Mouse (Mus musculus) kidney, embryonic 15.5 days (tissue): ENCODE measurements around the gene Itpripl2. TPM values are rescaled to one million over a fixed set of nuclear protein-coding genes. Genes with fewer than 3 reads are reported as not detected.

Experiments used
- ATAC-seq: fragments of 200-750 bp; cut with Nextera tagmentation; replicated peaks from 2 replicates; pipeline ENCODE4 v1.8.0; 2017; ENCODE audit warnings: moderate TSS enrichment; ENCODE audit not compliant: low FRiP score
- H3K27ac ChIP-seq: fragments of 300-500 bp; sonication (generic); 2 replicates; pipeline ENCODE4 v1.5.1; 2015; ENCODE audit warnings: mild to moderate bottlenecking, inconsistent platforms
- H3K27me3 ChIP-seq: fragments of 300-500 bp; sonication (generic); 2 replicates; pipeline ENCODE4 v1.6.1; 2015; ENCODE audit warnings: inconsistent platforms
- H3K36me3 ChIP-seq: fragments of 300-500 bp; sonication (generic); 2 replicates; pipeline ENCODE4 v1.6.1; 2015; ENCODE audit warnings: inconsistent platforms
- H3K4me1 ChIP-seq: fragments of 300-500 bp; sonication (generic); 2 replicates; pipeline ENCODE4 v1.6.1; 2015; ENCODE audit warnings: inconsistent platforms
- H3K4me2 ChIP-seq: fragments of 300-500 bp; sonication (generic); 2 replicates; pipeline ENCODE4 v1.6.1; 2015; ENCODE audit warnings: moderate library complexity, mild to moderate bottlenecking, inconsistent platforms
- H3K4me3 ChIP-seq: fragments of 300-500 bp; sonication (generic); replicated peaks from 2 replicates; pipeline ENCODE4 v1.5.1; 2015; ENCODE audit warnings: mild to moderate bottlenecking, inconsistent platforms
- H3K9ac ChIP-seq: fragments of 300-500 bp; sonication (generic); 2 replicates; pipeline ENCODE4 v1.6.1; 2015; ENCODE audit warnings: mild to moderate bottlenecking, inconsistent platforms
- H3K9me3 ChIP-seq: fragments of 300-500 bp; sonication (generic); replicated peaks from 2 replicates; pipeline ENCODE4 v1.6.1; 2016; ENCODE audit warnings: inconsistent platforms
- WGBS: fragments of 180-500 bp; shearing (Covaris S2); methylation state at CpG from one replicate; pipeline ENCODE4 v1.1.7; 2015; ENCODE audit warnings: mixed read lengths; 5-methylcytosine and 5-hydroxymethylcytosine counted together
- polyA plus RNA-seq: library from polyadenylated mRNA; unstranded; fragments of >200 nt; fragmentation: Nextera tagmentation; extraction: Ambion mirVana; gene quantifications from 2 replicates; pipeline ENCODE4 v1.2.1, GENCODE M21; 2015

Gene Itpripl2
- polyA plus RNA-seq, 1 experiment from 2014 or later, result 4.6 TPM

GRCm38 (mm10) chr7:118482001-118482400 lies 9.8 kb downstream of the Itpripl2 start:
- Histone ChIP-seq H3K4me1 (peaks cover 32% of the 10 kb centered on the region), H3K4me2 (no peak overlapping the region), H3K4me3 (no peak overlapping the region), H3K9me3 (no peaks in the 10 kb centered on the region), H3K9ac (no peak overlapping the region), H3K27me3 (no peaks in the 10 kb centered on the region), H3K36me3 (peaks cover 4% of the 10 kb centered on the region; the same call in 1 of the 2 replicates), H3K27ac (no peak overlapping the region)
- WGBS, result 67% methylated on average over 2 of the region's 2 CpGs
- ATAC-seq, result no peak

GRCm38 (mm10) chr7:118481047-118481810 lies 10.5 kb downstream of the Itpripl2 start:
- H3K27ac ChIP-seq, result no peak overlapping the region
- no peak overlapping the region for H3K4me3 ChIP-seq
- no peaks in the 10 kb centered on the region for H3K9me3 ChIP-seq
- no peaks in the 10 kb centered on the region for H3K27me3 ChIP-seq
- WGBS, result 72% methylated on average over 10 of the region's 10 CpGs
- H3K36me3 ChIP-seq, result peaks cover 4% of the 10 kb centered on the region; the same call in 1 of the 2 replicates
- H3K4me2 ChIP-seq, result no peak overlapping the region
- ATAC-seq, result no peak
- no peak overlapping the region for H3K9ac ChIP-seq
- H3K4me1 ChIP-seq, result peaks cover 33% of the 10 kb centered on the region

DNA sequence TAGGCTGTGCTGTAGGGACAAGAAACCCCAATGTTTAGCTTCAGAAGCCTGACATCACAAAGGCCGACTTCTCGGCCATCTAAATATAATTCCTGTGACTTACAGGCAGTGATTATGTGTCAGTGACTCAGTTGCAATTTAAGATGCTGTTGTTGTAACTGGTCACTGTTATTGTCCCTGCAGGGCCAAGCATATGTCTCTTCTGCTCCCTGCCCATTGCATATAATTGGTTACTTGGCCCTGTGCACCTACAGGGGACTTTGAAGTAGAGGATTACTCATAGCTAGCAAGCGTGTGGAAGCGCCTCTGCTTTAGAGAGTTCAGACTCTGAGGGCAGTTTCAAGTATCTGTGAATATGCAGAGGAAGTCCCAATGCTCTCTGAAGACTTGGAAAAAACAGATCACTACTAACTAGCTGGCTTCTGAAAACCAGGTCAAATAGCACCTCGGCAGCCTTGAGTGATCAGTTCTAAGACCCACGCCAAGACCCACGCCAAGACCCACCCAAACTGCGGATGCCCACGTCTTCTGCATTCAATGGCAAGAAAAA lies 11.5 kb downstream of the Itpripl2 start:
- Histone ChIP-seq H3K4me3 (no peak overlapping the region), H3K4me2 (no peak overlapping the region), H3K9me3 (no peaks in the 10 kb centered on the region), H3K27ac (no peak overlapping the region), H3K27me3 (no peaks in the 10 kb centered on the region), H3K9ac (no peak overlapping the region), H3K4me1 (peaks cover 37% of the 10 kb centered on the region), H3K36me3 (peaks cover 4% of the 10 kb centered on the region; the same call in 1 of the 2 replicates)
- no peak for ATAC-seq
- WGBS, result 79% methylated on average over 9 of the region's 9 CpGs

DNA sequence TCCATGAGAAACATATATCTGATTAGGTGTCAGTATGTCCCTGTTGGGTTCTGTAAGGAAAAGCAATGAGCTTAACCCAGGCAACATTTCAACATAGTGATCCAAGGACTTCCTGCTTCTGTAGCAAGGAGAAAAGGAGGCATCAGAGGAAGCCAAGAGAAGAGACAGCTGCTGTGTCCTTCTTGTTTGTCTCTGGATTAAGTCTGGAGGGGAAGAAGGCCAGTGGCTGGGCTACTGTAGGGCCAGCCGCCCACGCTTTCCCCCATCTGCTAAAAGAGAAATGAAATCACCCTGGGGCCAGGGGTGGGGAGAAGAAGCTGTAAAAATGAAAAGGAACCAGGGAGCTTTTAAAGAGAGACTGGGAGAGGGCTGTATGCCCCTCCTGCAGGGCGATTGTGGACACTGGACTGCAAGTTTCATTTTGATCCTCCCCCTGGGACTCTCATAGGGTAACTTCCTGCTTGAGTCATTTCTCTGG lies 12.9 kb downstream of the Itpripl2 start:
- Histone ChIP-seq H3K4me3 (no peak overlapping the region), H3K4me2 (no peak overlapping the region), H3K9ac (no peak overlapping the region), H3K9me3 (no peaks in the 10 kb centered on the region), H3K27me3 (no peaks in the 10 kb centered on the region), H3K27ac (peak overlapping the region; percentile 66), H3K4me1 (peaks cover 37% of the 10 kb centered on the region), H3K36me3 (no peaks in the 10 kb centered on the region)
- peak; percentile 72 for ATAC-seq
- 15% methylated on average over 3 of the region's 3 CpGs for WGBS

GRCm38 (mm10) chr7:118476428-118476827 lies 15.3 kb downstream of the Itpripl2 start:
- no peak overlapping the region for H3K27ac ChIP-seq
- no peaks in the 10 kb centered on the region for H3K9me3 ChIP-seq
- no peak overlapping the region for H3K4me3 ChIP-seq
- H3K4me2 ChIP-seq, result no peak overlapping the region
- no peak for ATAC-seq
- no peaks in the 10 kb centered on the region for H3K27me3 ChIP-seq
- peaks cover 35% of the 10 kb centered on the region for H3K4me1 ChIP-seq
- H3K36me3 ChIP-seq, result no peaks in the 10 kb centered on the region
- 60% methylated on average over 5 of the region's 5 CpGs for WGBS
- no peak overlapping the region for H3K9ac ChIP-seq

DNA sequence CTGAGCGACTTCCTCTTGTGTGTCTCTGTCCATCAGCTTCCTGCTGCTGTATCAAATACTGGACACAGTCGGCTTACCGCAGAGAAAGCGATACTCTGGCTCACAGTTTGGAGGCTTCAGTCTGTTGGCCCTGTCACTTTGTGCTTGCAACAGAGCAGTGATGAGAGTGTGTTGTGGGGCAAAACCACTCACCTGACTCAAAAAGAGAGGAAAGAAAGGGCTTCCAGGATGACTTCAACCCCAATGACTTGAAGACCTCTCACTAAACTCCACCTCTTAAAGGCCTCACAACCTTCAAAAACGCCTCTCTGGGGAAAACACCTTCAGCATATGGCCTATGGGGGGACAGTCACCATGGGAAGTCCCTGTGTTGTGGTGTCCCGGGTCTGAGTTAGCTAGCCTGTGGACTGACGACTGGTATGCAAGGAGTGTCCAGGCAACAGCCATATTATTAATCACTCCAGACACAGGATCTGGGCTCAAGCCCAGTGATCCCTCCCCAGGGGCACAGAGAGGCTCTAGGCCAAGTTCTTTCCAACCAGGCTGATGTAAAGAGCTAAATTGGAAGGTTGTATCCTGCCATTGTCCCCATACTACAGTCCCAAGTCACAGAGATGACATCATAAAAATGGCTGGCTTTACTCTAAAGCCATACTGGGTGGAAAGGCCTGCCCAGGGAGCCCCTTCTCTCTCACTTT lies 16.6 kb downstream of the Itpripl2 start:
- no peak for ATAC-seq
- 0 out of 2 replicates have a peak overlapping the region, but pooled peaks have one; percentile 41 for H3K27ac ChIP-seq
- WGBS, result 83% methylated on average over 7 of the region's 7 CpGs
- H3K4me1 ChIP-seq, result peaks cover 29% of the 10 kb centered on the region
- H3K4me3 ChIP-seq, result no peak overlapping the region
- H3K36me3 ChIP-seq, result no peaks in the 10 kb centered on the region
- H3K27me3 ChIP-seq, result no peaks in the 10 kb centered on the region
- H3K4me2 ChIP-seq, result no peak overlapping the region
- no peaks in the 10 kb centered on the region for H3K9me3 ChIP-seq
- no peak overlapping the region for H3K9ac ChIP-seq

DNA sequence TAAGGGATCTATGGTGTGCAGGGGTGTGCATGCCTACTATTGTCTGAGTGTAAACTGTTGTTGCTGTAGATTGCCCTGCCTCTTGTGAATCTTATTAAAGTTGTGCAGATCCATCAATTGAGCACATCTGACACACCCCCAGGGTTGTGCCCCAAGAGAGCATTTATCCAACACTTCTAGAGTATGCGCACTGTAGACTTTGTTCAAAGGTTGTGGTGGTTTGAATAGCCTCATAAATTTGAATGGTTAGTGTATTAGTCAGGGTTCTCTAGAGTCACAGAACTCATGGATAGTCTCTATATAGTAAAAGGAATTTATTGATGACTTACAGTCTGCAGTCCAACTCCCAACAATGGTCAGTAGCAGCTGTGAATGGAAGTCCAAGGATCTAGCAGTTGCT lies 18.9 kb downstream of the Itpripl2 start:
- Histone ChIP-seq H3K4me2 (no peak overlapping the region), H3K27me3 (no peaks in the 10 kb centered on the region), H3K36me3 (no peaks in the 10 kb centered on the region), H3K9me3 (no peaks in the 10 kb centered on the region), H3K4me3 (no peak overlapping the region), H3K4me1 (peaks cover 16% of the 10 kb centered on the region; the same call in 1 of the 2 replicates), H3K27ac (no peak overlapping the region), H3K9ac (no peak overlapping the region)
- no peak for ATAC-seq
- 79% methylated on average over 1 of the region's 1 CpGs for WGBS

- 84% methylated on average over 3 of the region's 3 CpGs for WGBS
- Histone ChIP-seq H3K4me3 (no peak overlapping the region), H3K4me1 (peaks cover 28% of the 10 kb centered on the region), H3K36me3 (no peaks in the 10 kb centered on the region), H3K27me3 (0 out of 2 replicates have a peak, but pooled peaks cover 5% of the 10 kb centered on the region), H3K9me3 (no peaks in the 10 kb centered on the region), H3K9ac (no peak overlapping the region), H3K27ac (no peak overlapping the region), H3K4me2 (no peak overlapping the region)
- ATAC-seq, result no peak
Measured at GRCm38 (mm10) chr7:118468060-118468459, 23.7 kb downstream of the Itpripl2 start.

GRCm38 (mm10) chr7:118464432-118464831 lies 27.3 kb downstream of the Itpripl2 start:
- WGBS, result 15% methylated on average over 4 of the region's 4 CpGs
- Histone ChIP-seq H3K4me2 (no peak overlapping the region), H3K27ac (no peak overlapping the region), H3K4me3 (no peak overlapping the region), H3K4me1 (peaks cover 29% of the 10 kb centered on the region), H3K27me3 (0 out of 2 replicates have a peak, but pooled peaks cover 5% of the 10 kb centered on the region), H3K9me3 (no peaks in the 10 kb centered on the region), H3K36me3 (no peaks in the 10 kb centered on the region), H3K9ac (no peak overlapping the region)
- no peak for ATAC-seq

DNA sequence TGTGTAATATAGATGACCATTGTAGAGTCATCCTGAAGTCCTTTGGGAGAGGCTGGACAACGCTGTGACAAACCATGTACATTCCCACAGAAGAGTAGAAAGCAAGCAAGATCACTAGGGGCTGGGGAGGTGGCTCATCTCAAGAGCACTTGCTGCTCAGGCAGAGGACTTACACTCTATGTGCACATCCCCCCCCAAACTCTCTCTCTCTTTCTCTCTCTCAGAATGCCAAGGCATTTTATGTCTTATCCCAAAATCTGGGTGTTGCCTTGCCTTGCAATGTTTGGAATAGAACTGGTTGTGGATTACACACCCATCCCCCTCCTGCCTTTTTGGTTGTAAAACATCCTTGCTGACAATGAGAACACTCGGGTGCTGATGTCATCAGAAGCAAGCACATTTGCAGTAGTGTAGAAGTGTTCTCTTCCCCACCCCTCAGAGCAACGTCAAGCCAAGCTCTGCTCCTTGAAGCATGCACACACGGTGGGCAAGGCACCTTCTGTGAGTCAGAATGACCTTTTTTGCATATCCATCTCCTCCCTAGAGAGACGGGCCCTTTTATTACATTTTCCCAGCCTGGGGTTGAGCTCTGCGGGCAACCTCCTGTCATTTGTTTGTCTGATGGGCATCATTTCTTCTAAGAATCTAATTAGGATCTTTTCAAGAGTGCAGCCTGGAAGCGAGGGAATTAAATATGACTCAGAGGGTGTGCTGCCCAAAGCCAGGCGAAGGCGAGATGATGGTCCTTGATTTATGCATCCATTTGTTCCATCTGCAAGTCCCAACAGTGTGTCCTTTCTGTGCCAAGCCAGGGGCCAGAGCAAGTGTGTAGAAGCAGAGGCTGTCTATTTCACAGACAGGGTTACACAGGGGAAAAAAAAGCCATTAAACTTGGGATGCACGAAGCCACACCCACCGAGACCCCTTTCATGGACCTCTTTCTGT lies 28.7 kb downstream of the Itpripl2 start:
- Histone ChIP-seq H3K27me3 (peaks cover 8% of the 10 kb centered on the region; the same call in 1 of the 2 replicates), H3K4me3 (no peak overlapping the region), H3K9ac (no peak overlapping the region), H3K27ac (no peak overlapping the region), H3K36me3 (no peaks in the 10 kb centered on the region), H3K4me2 (no peak overlapping the region), H3K9me3 (no peaks in the 10 kb centered on the region), H3K4me1 (peaks cover 29% of the 10 kb centered on the region)
- ATAC-seq, result no peak; the same call in 1 of the 2 replicates
- 26% methylated on average over 11 of the region's 11 CpGs for WGBS

DNA sequence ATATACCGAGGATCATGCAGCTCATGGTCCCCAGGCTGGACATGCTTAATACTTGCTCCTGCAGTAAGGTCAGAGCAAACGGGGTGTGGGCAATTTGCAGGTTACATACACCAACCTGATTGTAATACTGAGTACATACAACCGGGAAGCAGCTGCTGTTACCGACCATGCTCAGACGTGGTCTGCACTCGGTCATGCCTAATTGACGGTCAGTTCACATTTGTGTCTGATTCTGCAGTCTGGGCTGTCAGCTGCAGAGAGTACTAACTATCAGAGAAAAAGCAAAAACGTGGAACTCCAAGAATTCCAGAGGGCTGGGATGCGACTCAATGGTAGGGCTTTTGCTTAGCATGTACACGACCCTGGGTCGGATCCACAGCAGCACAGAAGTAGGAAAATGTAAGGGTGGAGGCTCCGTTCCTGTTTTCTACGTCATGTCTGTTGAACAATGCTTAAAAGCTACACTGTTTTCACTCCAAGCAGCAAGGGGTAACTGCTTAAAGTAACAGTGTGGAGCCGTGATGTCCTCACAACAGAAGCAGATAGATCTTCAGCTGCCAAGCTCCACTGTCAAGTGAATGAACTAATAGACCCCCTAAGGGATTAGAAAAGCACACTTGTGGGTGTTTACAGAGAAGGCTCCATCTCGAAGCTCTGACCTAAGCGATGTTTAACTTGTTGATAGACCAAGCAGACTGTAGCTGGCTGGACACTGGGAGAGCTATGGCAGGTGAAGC lies 30.2 kb downstream of the Itpripl2 start:
- Histone ChIP-seq H3K27me3 (peaks cover 2% of the 10 kb centered on the region; the same call in 1 of the 2 replicates), H3K4me3 (no peak overlapping the region), H3K4me2 (no peak overlapping the region), H3K9me3 (no peaks in the 10 kb centered on the region), H3K27ac (no peak overlapping the region), H3K36me3 (no peaks in the 10 kb centered on the region), H3K4me1 (peaks cover 26% of the 10 kb centered on the region), H3K9ac (no peak overlapping the region)
- ATAC-seq, result no peak
- WGBS, result 51% methylated on average over 16 of the region's 16 CpGs
